Mouse (Mus musculus) heart, embryonic 11.5 days (tissue): ENCODE data around the gene Ackr1. TPM values are rescaled to one million over a fixed set of nuclear protein-coding genes. Genes with fewer than 3 reads are reported as not detected.

Experiments
- ATAC-seq: fragments of 200-750 bp; cut with Nextera tagmentation; replicated peaks from 2 replicates; pipeline ENCODE4 v1.8.0; 2017; ENCODE audit warnings: moderate library complexity; ENCODE audit not compliant: insufficient number of reproducible peaks, low FRiP score, low TSS enrichment
- H3K27ac ChIP-seq: fragments of 300-500 bp; sonication (generic); 2 replicates; pipeline ENCODE4 v1.5.1; 2014; ENCODE audit warnings: mild to moderate bottlenecking, low read depth, low read length
- H3K27me3 ChIP-seq: fragments of 300-500 bp; sonication (generic); 2 replicates; pipeline ENCODE4 v1.6.1; 2014; ENCODE audit warnings: mild to moderate bottlenecking, low read length, mixed read lengths; ENCODE audit not compliant: control insufficient read depth, insufficient read depth
- H3K36me3 ChIP-seq: fragments of 300-500 bp; sonication (generic); 2 replicates; pipeline ENCODE4 v1.6.1; 2014; ENCODE audit warnings: mild to moderate bottlenecking, low read length, moderate library complexity, mixed read lengths; ENCODE audit not compliant: control insufficient read depth, insufficient read depth
- H3K4me1 ChIP-seq: fragments of 300-500 bp; sonication (generic); 2 replicates; pipeline ENCODE4 v1.6.1; 2014; ENCODE audit warnings: low read length; ENCODE audit not compliant: control insufficient read depth, insufficient read depth
- H3K4me2 ChIP-seq: fragments of 300-500 bp; sonication (generic); 2 replicates; pipeline ENCODE4 v1.6.1; 2014; ENCODE audit warnings: mild to moderate bottlenecking, moderate library complexity
- H3K4me3 ChIP-seq: fragments of 300-500 bp; sonication (generic); 2 replicates; pipeline ENCODE4 v1.5.1; 2014; ENCODE audit warnings: low read depth, low read length
- H3K9ac ChIP-seq: fragments of 300-500 bp; sonication (generic); 2 replicates; pipeline ENCODE4 v1.6.1; 2014; ENCODE audit warnings: mild to moderate bottlenecking, low read depth, low read length, moderate library complexity
- H3K9me3 ChIP-seq: fragments of 300-500 bp; sonication (generic); replicated peaks from 2 replicates; pipeline ENCODE4 v1.6.1; 2016; ENCODE audit warnings: low read length; ENCODE audit not compliant: control insufficient read depth
- WGBS: fragments of 180-500 bp; shearing (Covaris S2); extraction: QIAGEN DNeasy Blood & Tissue Kit; methylation state at CpG from one replicate; pipeline ENCODE4 v1.1.7; 2014; ENCODE audit not compliant: insufficient replicate concordance; 5-methylcytosine and 5-hydroxymethylcytosine counted together
- polyA plus RNA-seq: library from polyadenylated mRNA; unstranded; fragments of >200 nt; fragmentation: Nextera tagmentation; extraction: Ambion mirVana; gene quantifications from 2 replicates; pipeline ENCODE4 v1.2.1, GENCODE M21; 2014

Gene Ackr1
- polyA plus RNA-seq, result 5.0 and 5.5 TPM in 2 replicates

DNA sequence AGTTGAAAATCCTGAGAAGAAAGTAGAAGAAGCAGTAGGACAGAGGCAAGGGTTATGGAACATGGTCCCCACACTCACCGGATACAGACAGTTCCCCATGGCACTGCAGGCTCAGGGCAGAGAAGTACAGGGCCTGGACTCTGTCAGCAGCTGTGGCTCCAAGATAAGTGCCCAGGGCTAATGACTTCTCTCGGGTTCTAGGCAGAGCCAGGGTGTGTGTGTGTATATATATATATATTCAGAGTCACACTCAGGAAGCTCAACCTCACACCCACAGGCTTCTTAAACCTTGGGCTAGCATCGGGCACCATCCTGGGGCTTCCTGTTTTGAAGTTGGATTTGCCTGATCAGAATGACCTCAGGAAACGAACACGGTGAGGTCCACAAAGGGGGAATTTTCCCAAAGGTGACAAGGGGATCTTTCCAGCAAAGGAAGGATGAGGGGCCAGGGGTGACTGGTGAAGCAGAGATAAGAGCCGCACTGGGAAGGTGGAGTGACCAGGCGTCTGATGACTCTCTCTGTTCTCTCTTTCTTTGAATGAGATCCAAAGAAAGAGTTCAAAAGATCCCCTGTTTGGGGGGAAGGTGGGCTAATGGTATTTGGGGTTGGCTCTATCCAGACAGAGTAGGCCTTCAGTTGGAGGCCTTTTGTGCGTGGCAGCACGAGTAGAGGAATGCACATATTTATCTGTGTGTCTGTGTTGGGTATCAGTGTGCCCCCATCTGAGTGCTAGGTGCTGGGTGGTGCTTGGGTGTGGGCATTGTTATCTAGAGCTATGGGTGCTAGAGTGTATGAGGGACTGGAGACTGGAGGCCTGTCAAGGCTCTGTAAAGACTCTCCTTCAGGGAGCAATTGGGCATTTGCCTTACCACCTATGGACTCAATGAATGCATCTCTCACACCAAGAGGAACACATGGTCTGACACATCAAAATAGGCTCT is at the start of gene Ackr1:
Ackr1 (minus strand) TSS at position 439 of the 942 bp plus-strand sequence.
- no peaks in the 10 kb centered on the region for H3K36me3 ChIP-seq
- peaks cover 14% of the 10 kb centered on the region for H3K4me1 ChIP-seq
- H3K9ac ChIP-seq, result peak within 1 kb of the TSS; percentile 52; the same call in 1 of the 2 replicates
- 33% methylated on average over 9 of the region's 9 CpGs for WGBS
- H3K9me3 ChIP-seq, result no peaks in the 10 kb centered on the region
- no peaks in the 10 kb centered on the region for H3K27me3 ChIP-seq
- peak within 1 kb of the TSS; percentile 77 for H3K27ac ChIP-seq
- H3K4me2 ChIP-seq, result peak within 1 kb of the TSS; percentile 41
- H3K4me3 ChIP-seq, result peak within 1 kb of the TSS; percentile 19; the same call in 1 of the 2 replicates
- ATAC-seq, result peak; percentile 88

DNA sequence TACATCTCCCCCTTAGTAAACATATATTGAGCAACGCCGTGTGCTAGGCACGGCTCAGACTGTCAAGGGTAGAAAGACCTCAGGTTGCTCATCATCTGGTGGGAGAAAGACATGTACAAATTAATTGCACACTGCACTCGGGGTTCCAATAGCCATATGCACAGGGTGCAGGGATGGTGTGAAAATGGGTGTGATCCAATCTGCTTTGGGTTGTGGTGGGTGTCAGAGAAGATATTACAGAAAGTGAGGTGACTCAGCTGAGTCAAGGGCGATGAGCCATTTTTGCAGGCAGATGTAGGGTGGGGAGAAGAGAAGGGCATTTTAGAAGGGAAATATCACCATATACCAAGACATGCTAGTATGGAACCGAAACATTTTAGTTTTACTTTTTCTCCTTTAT is 47.9 kb upstream of the Ackr1 start:
- WGBS, result 81% methylated on average over 6 of the region's 6 CpGs
- ATAC-seq, result no peak
- H3K27me3 ChIP-seq, result no peaks in the 10 kb centered on the region

DNA sequence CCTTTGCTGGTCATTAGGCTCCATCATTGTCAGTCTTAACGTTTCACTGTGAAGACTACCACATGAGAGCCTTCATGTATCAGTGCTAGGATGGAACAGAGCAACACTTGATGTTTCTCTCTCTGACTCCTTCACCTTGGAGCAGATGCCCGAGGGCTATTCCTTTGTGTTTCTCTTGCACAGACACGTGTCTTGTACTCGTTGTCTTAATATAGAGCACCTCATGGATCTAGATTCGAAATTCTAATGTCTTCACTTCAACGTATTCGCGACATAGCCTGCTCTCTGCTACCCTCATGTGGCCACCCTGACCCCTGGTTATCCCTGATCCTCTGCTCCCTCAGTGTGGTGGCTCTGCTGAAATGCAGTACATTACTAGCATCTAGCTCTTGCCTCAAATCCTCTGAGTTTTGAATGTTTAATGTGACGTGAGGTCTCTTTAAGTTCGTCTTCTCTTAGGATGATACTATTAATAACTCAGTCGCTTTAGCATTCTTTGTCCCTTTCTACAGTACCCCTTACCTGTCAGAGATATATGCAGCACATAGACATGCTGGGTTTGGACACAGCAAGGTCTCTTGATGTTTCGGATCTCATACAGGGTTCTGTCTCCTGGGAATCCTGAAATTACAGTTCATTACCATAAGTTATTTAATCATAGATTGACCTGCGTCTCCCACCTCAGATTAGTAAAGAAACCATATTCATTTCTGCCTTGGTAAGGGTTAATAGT is 44.0 kb upstream of the Ackr1 start:
- 26% methylated on average over 13 of the region's 13 CpGs for WGBS
- no peaks in the 10 kb centered on the region for H3K27me3 ChIP-seq
- H3K4me3 ChIP-seq, result no peak overlapping the region
- no peak overlapping the region for H3K9ac ChIP-seq
- no peaks in the 10 kb centered on the region for H3K4me1 ChIP-seq
- no peak for ATAC-seq
- H3K27ac ChIP-seq, result no peak overlapping the region
- no peaks in the 10 kb centered on the region for H3K9me3 ChIP-seq
- no peaks in the 10 kb centered on the region for H3K36me3 ChIP-seq
- no peak overlapping the region for H3K4me2 ChIP-seq

More for the DNA sequence above, 47.9 kb upstream of the Ackr1 start:
- Histone ChIP-seq H3K9me3 (no peaks in the 10 kb centered on the region), H3K27ac (no peak overlapping the region), H3K36me3 (no peaks in the 10 kb centered on the region), H3K4me3 (no peak overlapping the region), H3K9ac (no peak overlapping the region), H3K4me1 (no peaks in the 10 kb centered on the region), H3K4me2 (no peak overlapping the region)

DNA sequence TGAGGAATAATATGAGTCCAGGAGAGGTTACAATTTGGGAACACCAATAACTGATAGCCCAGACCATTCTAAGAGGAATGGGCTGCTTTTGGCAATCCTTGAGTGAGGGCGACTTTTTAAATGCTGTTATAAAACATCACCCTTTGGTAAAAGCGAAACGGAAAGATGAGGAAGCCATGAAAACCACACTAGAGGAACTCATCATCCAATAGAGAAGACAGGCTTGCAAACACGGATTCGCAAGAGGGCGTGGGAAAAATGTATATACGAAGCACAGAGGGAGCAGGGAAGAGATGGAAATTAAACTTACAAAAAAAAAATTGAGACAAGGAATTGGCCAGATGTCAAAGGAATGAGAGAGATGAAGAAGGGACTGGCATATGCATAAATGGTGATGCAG is 40.5 kb upstream of the Ackr1 start:
- no peak overlapping the region for H3K9ac ChIP-seq
- no peaks in the 10 kb centered on the region for H3K4me1 ChIP-seq
- H3K4me2 ChIP-seq, result no peak overlapping the region
- H3K36me3 ChIP-seq, result no peaks in the 10 kb centered on the region
- no peak overlapping the region for H3K4me3 ChIP-seq
- H3K27me3 ChIP-seq, result 0 out of 2 replicates have a peak, but pooled peaks cover 10% of the 10 kb centered on the region
- no peak for ATAC-seq
- WGBS, result 83% methylated on average over 7 of the region's 7 CpGs
- no peaks in the 10 kb centered on the region for H3K9me3 ChIP-seq
- no peak overlapping the region for H3K27ac ChIP-seq

DNA sequence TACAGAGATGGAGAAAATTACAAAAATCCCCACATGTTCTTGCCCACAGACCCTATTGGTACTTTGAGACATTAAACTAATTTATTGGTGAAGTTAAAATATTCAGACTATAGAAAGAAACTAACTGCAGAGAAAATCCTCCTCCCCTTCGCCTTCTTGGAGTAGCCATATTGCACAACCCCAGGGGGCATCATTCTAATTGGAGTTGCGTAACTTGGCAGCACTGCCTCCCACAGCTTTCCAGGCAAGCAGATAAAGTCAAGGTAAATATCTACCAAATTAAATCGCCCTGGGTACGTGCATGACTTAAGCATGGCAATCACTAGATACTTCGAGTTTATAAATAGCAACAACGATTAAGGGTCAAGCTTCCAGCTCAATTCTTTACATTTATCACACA is 38.0 kb upstream of the Ackr1 start:
- Histone ChIP-seq H3K9ac (no peak overlapping the region), H3K4me2 (no peak overlapping the region), H3K36me3 (no peaks in the 10 kb centered on the region), H3K27ac (no peak overlapping the region), H3K4me3 (no peak overlapping the region), H3K9me3 (no peaks in the 10 kb centered on the region), H3K4me1 (peaks cover 8% of the 10 kb centered on the region), H3K27me3 (peaks cover 29% of the 10 kb centered on the region)
- ATAC-seq, result no peak
- WGBS, result 70% methylated on average over 6 of the region's 6 CpGs

DNA sequence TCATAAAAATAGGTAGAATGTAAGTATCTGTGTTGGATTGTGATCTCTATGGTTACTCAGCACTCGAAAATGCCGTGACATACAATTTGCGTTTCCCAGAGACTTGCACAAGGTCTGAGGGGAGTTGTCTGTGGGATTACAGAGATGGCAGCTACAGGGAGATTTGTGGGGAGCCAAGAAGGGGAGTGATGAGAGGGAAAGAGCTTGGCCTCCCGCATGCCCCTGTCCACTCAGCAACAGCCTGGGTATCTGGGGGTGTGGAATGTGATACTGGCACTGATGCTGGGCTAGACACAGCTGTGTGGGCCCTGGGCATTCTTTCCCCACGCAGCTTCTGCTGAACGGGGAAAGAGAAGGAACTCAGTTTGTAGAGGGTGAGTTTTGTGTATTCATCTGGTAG is 36.9 kb upstream of the Ackr1 start:
- Histone ChIP-seq H3K9me3 (no peaks in the 10 kb centered on the region), H3K4me1 (peaks cover 12% of the 10 kb centered on the region), H3K27me3 (peaks cover 39% of the 10 kb centered on the region), H3K27ac (no peak overlapping the region), H3K4me2 (no peak overlapping the region), H3K4me3 (no peak overlapping the region), H3K9ac (no peak overlapping the region), H3K36me3 (no peaks in the 10 kb centered on the region)
- ATAC-seq, result no peak
- WGBS, result 73% methylated on average over 6 of the region's 6 CpGs

DNA sequence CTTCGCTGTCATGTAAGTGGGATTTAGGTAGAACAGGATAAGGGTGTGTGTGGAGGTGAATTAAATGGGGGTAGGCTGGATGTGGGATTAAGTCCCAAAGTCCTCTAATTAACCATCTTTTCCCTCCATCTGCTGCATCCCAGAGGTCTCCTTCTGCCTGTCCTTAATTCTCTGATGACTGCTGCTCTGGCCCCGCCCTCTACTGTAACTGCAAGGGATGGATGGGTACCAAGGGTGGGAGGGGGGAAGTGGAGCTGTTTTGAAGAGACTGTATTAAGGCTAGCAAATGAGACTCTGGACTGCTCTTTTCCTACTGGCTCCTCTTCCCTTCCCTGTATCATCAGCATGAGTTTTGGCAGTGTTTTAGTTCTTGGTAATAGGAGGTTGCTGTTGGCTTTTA is 36.1 kb upstream of the Ackr1 start:
- no peak for ATAC-seq
- H3K4me2 ChIP-seq, result no peak overlapping the region
- peaks cover 12% of the 10 kb centered on the region for H3K4me1 ChIP-seq
- no peaks in the 10 kb centered on the region for H3K9me3 ChIP-seq
- peaks cover 45% of the 10 kb centered on the region for H3K27me3 ChIP-seq
- H3K4me3 ChIP-seq, result no peak overlapping the region
- no peak overlapping the region for H3K27ac ChIP-seq
- H3K36me3 ChIP-seq, result no peaks in the 10 kb centered on the region
- WGBS, result 64% methylated on average over 2 of the region's 2 CpGs
- H3K9ac ChIP-seq, result no peak overlapping the region

DNA sequence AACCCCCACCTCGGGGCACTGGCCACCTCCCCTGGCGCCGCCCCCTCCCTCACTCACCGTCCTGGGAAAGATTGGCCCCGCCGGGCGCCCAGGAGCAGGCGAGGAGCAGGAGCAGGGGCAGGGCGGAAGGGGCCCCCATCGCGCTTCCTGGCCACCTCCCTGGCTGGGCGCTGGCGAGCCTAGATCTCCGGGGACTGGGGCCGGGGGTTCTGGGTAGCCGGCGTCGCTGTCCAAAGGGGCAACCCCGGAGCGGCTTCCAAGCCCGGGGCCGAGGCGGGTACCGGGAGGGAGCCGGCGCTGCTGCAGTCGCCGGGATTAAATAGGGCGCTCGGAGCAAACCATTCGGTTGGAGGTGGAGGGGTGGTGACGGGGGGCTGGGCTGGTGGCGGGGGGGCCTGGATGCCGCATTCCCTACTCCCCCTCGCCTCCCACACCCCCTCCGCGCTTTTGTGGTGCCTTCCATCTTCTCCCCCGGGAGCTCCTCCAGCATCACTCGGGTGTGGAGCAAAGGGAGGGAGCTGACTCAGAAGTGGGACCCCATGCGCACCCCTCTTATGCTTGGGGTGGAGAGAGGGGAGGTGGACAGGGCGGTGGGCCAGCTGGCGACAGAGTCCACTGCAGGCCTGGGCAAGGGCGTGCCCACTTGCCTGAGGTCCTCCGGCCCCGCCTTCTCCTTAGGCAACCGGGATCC is 34.0 kb upstream of the Ackr1 start, which contains the start of gene Cadm3:
Cadm3 (minus strand) TSS at position 340 of the 691 bp plus-strand sequence.
- H3K9ac ChIP-seq, result peak within 1 kb of the TSS; percentile 58
- peaks cover 12% of the 10 kb centered on the region for H3K4me1 ChIP-seq
- ATAC-seq, result peak; percentile 58; the same call in 1 of the 2 replicates
- under 1% methylated on average over 46 of the region's 46 CpGs for WGBS
- peak within 1 kb of the TSS; percentile 97 for H3K4me2 ChIP-seq
- no peaks in the 10 kb centered on the region for H3K36me3 ChIP-seq
- no peaks in the 10 kb centered on the region for H3K9me3 ChIP-seq
- H3K27me3 ChIP-seq, result peaks cover 48% of the 10 kb centered on the region
- H3K27ac ChIP-seq, result no peak within 1 kb of the TSS
- peak within 1 kb of the TSS; percentile 63 for H3K4me3 ChIP-seq
